Mouse (Mus musculus) heart, adult 2 months (tissue): Measurements from ENCODE around the gene Acp2. TPM values are rescaled to one million over a fixed set of nuclear protein-coding genes. Genes with fewer than 3 reads are reported as not detected.

Experiments used
- DNase-seq, 2 experiments: peaks; one replicate each; pipeline ENCODE4 v3.0.0; 2021
- H3K27ac ChIP-seq: fragments of 200-600 bp; 2 replicates; pipeline ENCODE4 v1.8.1; 2022
- H3K27me3 ChIP-seq: fragments of 200-500 bp; 2 replicates; pipeline ENCODE4 v1.6.1; 2012; ENCODE audit warnings: mild to moderate bottlenecking, low read length, inconsistent platforms, mixed read lengths; ENCODE audit not compliant: control insufficient read depth, insufficient read depth
- H3K36me3 ChIP-seq: fragments of 200-500 bp; 2 replicates; pipeline ENCODE4 v1.6.1; 2012; ENCODE audit warnings: low read length, inconsistent platforms; ENCODE audit not compliant: control insufficient read depth, insufficient read depth
- H3K4me1 ChIP-seq: fragments of 200-500 bp; 2 replicates; pipeline ENCODE4 v1.6.1; 2011; ENCODE audit warnings: low read length; ENCODE audit not compliant: control insufficient read depth, insufficient read depth
- H3K4me3 ChIP-seq: fragments of 200-600 bp; 2 replicates; pipeline ENCODE4 v1.8.1; 2022
- H3K79me2 ChIP-seq: fragments of 200-500 bp; replicated peaks from 2 replicates; pipeline ENCODE4 v1.6.1; 2012; ENCODE audit warnings: mild to moderate bottlenecking, inconsistent platforms, low read length, moderate library complexity, mixed read lengths; ENCODE audit not compliant: control insufficient read depth, insufficient read depth
- H3K9ac ChIP-seq: fragments of 200-500 bp; 2 replicates; pipeline ENCODE4 v1.6.1; 2012; ENCODE audit warnings: low read depth, mild to moderate bottlenecking, control low read depth, inconsistent platforms, low read length, mixed read lengths
- CTCF ChIP-seq: fragments of 200-600 bp; IDR thresholded peaks from 2 replicates; pipeline ENCODE4 v1.8.1; 2022; ENCODE audit warnings: antibody characterized with exemption, mild to moderate bottlenecking, moderate library complexity
- EP300 ChIP-seq: fragments of 200-500 bp; IDR thresholded peaks from 2 replicates; pipeline ENCODE4 v1.6.1; 2011; ENCODE audit warnings: low read depth, low read length, control low read depth; ENCODE audit not compliant: insufficient read depth
- POLR2A ChIP-seq: fragments of 200-500 bp; IDR thresholded peaks from 2 replicates; pipeline ENCODE4 v1.6.1; 2011; ENCODE audit warnings: mild to moderate bottlenecking, low read depth, low read length, control low read depth; ENCODE audit not compliant: insufficient read depth
- WGBS: fragments of 180-500 bp; shearing (Covaris S2); methylation state at CpG from one replicate; pipeline ENCODE4 v1.1.7; 2018; 5-methylcytosine and 5-hydroxymethylcytosine counted together
- intact Hi-C: fragments of 180-260 bp; cut with DNase I; formaldehyde crosslinking; loops from one replicate; pipeline ENCODE4 v1.15.1; 2025
- long read RNA-seq: library from polyadenylated mRNA; stranded (forward); transcript quantifications from one replicate; pipeline ENCODE4 v2.0.0, GENCODE M21; 2021
- polyA plus RNA-seq: library from polyadenylated mRNA; depleted of rRNA; stranded (reverse); fragments of >200 nt; gene quantifications from 2 replicates; pipeline ENCODE4 v1.2.3, GENCODE M21; 2012; rRNA removed
- total RNA-seq, 2 experiments: library from RNA; stranded (reverse); gene quantifications; 2 replicates each; pipeline ENCODE4 v1.2.3; 2021

Gene Acp2
- total RNA-seq (10 to 100 TPM; 17.3 to 19.9 TPM), polyA plus RNA-seq (15.0 and 20.4 TPM in 2 replicates)
- long read RNA-seq, full-length matches to known transcripts = 11 of 14 reads
- long read RNA-seq, partial matches to known transcripts = 1 of 14 reads
- long read RNA-seq, other reads (novel, unspliced or antisense) = 2 of 14 reads

- DNase-seq = peak; percentile 93 to 97
- Histone ChIP-seq H3K27me3 (no peaks in the 10 kb centered on the region), H3K9ac (peak within 1 kb of the TSS; percentile 79), H3K4me3 (peak within 1 kb of the TSS; percentile 87), H3K36me3 (no peaks in the 10 kb centered on the region; the same call in 1 of the 2 replicates), H3K79me2 (no peaks in the 10 kb centered on the region), H3K4me1 (peaks cover 5% of the 10 kb centered on the region; the same call in 1 of the 2 replicates), H3K27ac (peak within 1 kb of the TSS; percentile 82)
- intact Hi-C loops = loop anchor here (5.0 kb wide), 3 partner anchors 35 to 300 kb away; partner anchors contain the start of genes Ddb2, Kbtbd4, Ndufs3 and Slc39a13
- WGBS = 2% methylated on average over 28 of the region's 28 CpGs
- TF ChIP-seq CTCF (no peak), EP300 (peak; percentile 76; the same call in 1 of the 2 replicates), POLR2A (peak; percentile 89)
Observed at GRCm38 (mm10) chr2:91202222-91202971, at the start of gene Acp2, which contains the start of gene Nr1h3. Gene Acp2, plus strand, starts transcription at chr2:91202885. Gene Nr1h3, minus strand, starts transcription at chr2:91202834.

GRCm38 (mm10) chr2:91152885-91153377 is 49.8 kb upstream of the Acp2 start:
- Histone ChIP-seq H3K36me3 (no peaks in the 10 kb centered on the region; the same call in 1 of the 2 replicates), H3K27me3 (no peaks in the 10 kb centered on the region), H3K4me1 (no peaks in the 10 kb centered on the region), H3K27ac (no peak overlapping the region), H3K79me2 (no peaks in the 10 kb centered on the region), H3K9ac (no peak overlapping the region), H3K4me3 (no peak overlapping the region)
- intact Hi-C loops = no loop called here
- TF ChIP-seq EP300 (no peak), CTCF (no peak), POLR2A (no peak)
- no peak for DNase-seq
- WGBS = 77% methylated on average over 3 of the region's 3 CpGs

GRCm38 (mm10) chr2:91154091-91154490 is 48.6 kb upstream of the Acp2 start:
- no peaks in the 10 kb centered on the region for H3K79me2 ChIP-seq
- no peak for DNase-seq
- intact Hi-C loops = no loop called here
- TF ChIP-seq CTCF (no peak), EP300 (no peak), POLR2A (no peak)
- H3K27me3 ChIP-seq = no peaks in the 10 kb centered on the region
- 90% methylated on average over 3 of the region's 3 CpGs for WGBS
- no peak overlapping the region for H3K9ac ChIP-seq
- no peak overlapping the region for H3K27ac ChIP-seq
- H3K36me3 ChIP-seq = no peaks in the 10 kb centered on the region; the same call in 1 of the 2 replicates
- H3K4me3 ChIP-seq = no peak overlapping the region
- H3K4me1 ChIP-seq = no peaks in the 10 kb centered on the region

GRCm38 (mm10) chr2:91157002-91157752 is 45.5 kb upstream of the Acp2 start:
- 66% methylated on average over 6 of the region's 6 CpGs for WGBS
- no peaks in the 10 kb centered on the region for H3K27me3 ChIP-seq
- intact Hi-C loops = no loop called here
- H3K36me3 ChIP-seq = peaks cover 7% of the 10 kb centered on the region
- H3K27ac ChIP-seq = no peak overlapping the region
- peaks cover 3% of the 10 kb centered on the region for H3K4me1 ChIP-seq
- no peak overlapping the region for H3K9ac ChIP-seq
- TF ChIP-seq POLR2A = no peak
- no peak for TF ChIP-seq EP300
- TF ChIP-seq CTCF = no peak
- no peaks in the 10 kb centered on the region for H3K79me2 ChIP-seq
- no peak overlapping the region for H3K4me3 ChIP-seq
- no peak for DNase-seq

- Histone ChIP-seq H3K4me3 (no peak overlapping the region), H3K27me3 (no peaks in the 10 kb centered on the region), H3K36me3 (peaks cover 7% of the 10 kb centered on the region), H3K27ac (no peak overlapping the region), H3K4me1 (peaks cover 3% of the 10 kb centered on the region), H3K9ac (no peak overlapping the region), H3K79me2 (no peaks in the 10 kb centered on the region)
- TF ChIP-seq CTCF (no peak), POLR2A (no peak), EP300 (no peak)
- intact Hi-C loops = no loop called here
- WGBS = 26% methylated on average over 6 of the region's 6 CpGs
- DNase-seq = no peak
Observed at GRCm38 (mm10) chr2:91160591-91160990, 42.1 kb upstream of the Acp2 start.
